Mouse (Mus musculus) brain, adult 10 weeks (tissue): ENCODE measurements around the gene Pdzd11. TPM values are rescaled to one million over a fixed set of nuclear protein-coding genes. Genes with fewer than 3 reads are reported as not detected.

Source experiments
- polyA plus RNA-seq: library from polyadenylated mRNA; stranded (reverse); fragments of 350-450 nt; fragmentation: Illumina TruSeq; extraction: RNeasy Lipid Tissue Mini Kit (QIAGEN cat#74804); gene quantifications from one replicate; pipeline ENCODE4 v1.2.3, GENCODE M21; 2015; ENCODE audit warnings: low read depth, low replicate concordance

The Pdzd11 gene
- polyA plus RNA-seq = 74.7 TPM

GRCm38 (mm10) chrX:100625802-100626793 is at the start of gene Pdzd11:
Gene Pdzd11, minus strand, starts transcription at chrX:100626568.

DNA sequence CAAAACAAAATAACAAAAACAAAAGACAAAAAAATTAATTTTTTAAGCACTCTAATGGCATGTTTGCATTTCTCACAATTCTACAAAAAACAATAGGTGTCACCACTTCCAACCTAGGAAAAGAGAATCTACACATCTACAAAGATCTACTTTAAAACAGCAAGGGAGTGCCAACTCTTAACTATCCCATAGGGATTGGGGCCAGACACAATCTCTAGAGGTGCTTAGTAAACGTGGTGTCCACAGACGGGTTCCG is 894 bp downstream of the Pdzd11 start, which contains the start of gene Kif4:
TSS of gene Kif4 (plus strand) at position 192 of the 256 bp plus-strand sequence.

DNA sequence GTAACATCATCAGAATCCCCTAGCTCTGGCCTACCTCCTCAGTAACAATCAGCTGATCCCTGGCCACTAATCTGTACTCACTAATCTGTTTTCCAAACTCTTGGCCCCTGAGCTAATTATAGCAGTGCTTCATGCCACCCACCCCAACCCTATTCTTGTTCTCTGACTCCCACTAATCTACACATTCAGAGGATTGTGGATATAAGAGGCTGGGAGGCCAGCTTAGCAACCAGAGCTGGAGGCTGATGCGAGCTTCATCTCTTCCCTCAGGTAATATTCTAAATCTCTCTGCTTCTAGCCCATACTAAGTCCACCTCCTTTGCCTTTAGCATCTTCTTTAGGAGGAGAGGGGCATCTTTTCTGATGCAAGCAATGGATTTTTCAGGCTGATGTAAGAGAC is 21.1 kb downstream of the Pdzd11 start, which contains the start of gene Arr3:
TSS of gene Arr3 (plus strand) at position 184 of the 400 bp plus-strand sequence.

GRCm38 (mm10) chrX:100594791-100595190 is 31.6 kb downstream of the Pdzd11 start, which contains the start of gene P2ry4:
Gene P2ry4, minus strand, starts transcription at chrX:100594869.

Other genes starting within 250 kb of the Pdzd11 start
- gene Otud6a, start 197.6 kb downstream of the Pdzd11 start, polyA plus RNA-seq = not detected
- not detected for gene Awat2, start 183.9 kb downstream of the Pdzd11 start, polyA plus RNA-seq
- 66.3 TPM for gene Igbp1, start 132.3 kb downstream of the Pdzd11 start, polyA plus RNA-seq
- gene Dgat2l6, start 101.7 kb downstream of the Pdzd11 start, polyA plus RNA-seq = 0.59 TPM
- not detected for gene Awat1, start 54.3 kb downstream of the Pdzd11 start, polyA plus RNA-seq
- gene P2ry4, start 31.7 kb downstream of the Pdzd11 start, polyA plus RNA-seq = not detected
- 1.4 TPM for gene Arr3, start 21.1 kb downstream of the Pdzd11 start, polyA plus RNA-seq
- gene Kif4, start 831 bp downstream of the Pdzd11 start, polyA plus RNA-seq = 0.58 TPM
- 10.4 TPM for gene Gdpd2, start 103.3 kb upstream of the Pdzd11 start, polyA plus RNA-seq
- gene Dlg3, start 141.2 kb upstream of the Pdzd11 start, polyA plus RNA-seq = 93.1 TPM